Mouse (Mus musculus): ENCODE measurements at regions not wholly inside any gene's neighbourhood (a gene's known extent, or its start where the extent isn't known, plus 50 kb on each side); places are given as distances from the start of the nearest gene placed in this dataset.

- no peaks in the 10 kb centered on the region for H3K36me3 ChIP-seq (ENCODE audit: control insufficient read depth, insufficient read depth, low read length)
- H3K4me3 ChIP-seq (ENCODE audit: low read depth, low read length), result no peak overlapping the region
- 50% methylated on average over 4 of the region's 4 CpGs for whole genome bisulfite sequencing
- H3K27me3 ChIP-seq (replicated peaks; ENCODE audit: control insufficient read depth, insufficient read depth, low read length), result no peaks in the 10 kb centered on the region
- ATAC-seq (replicated peaks; ENCODE audit: low FRiP score, low TSS enrichment, low read depth) (no peak), DNase-seq (ENCODE audit: low spot score) (no peak)
- no peak overlapping the region for H3K27ac ChIP-seq (ENCODE audit: low read depth)
- H3K9me3 ChIP-seq (ENCODE audit: control insufficient read depth, low read length), result no peaks in the 10 kb centered on the region
- no peak overlapping the region for H3K9ac ChIP-seq (ENCODE audit: low read length)
- no peaks in the 10 kb centered on the region for H3K4me1 ChIP-seq (replicated peaks; ENCODE audit: control insufficient read depth, insufficient read depth, low read length)
- H3K4me2 ChIP-seq (ENCODE audit: low read length), result no peak overlapping the region
These were observed 432.8 kb upstream of the Gulo start for GRCm38 (mm10) chr14:66441825-66442224.

GRCm38 (mm10) chr14:66438572-66438971 lies 429.6 kb upstream of the Gulo start:
- 91% methylated on average over 1 of the region's 1 CpGs for WGBS

DNA sequence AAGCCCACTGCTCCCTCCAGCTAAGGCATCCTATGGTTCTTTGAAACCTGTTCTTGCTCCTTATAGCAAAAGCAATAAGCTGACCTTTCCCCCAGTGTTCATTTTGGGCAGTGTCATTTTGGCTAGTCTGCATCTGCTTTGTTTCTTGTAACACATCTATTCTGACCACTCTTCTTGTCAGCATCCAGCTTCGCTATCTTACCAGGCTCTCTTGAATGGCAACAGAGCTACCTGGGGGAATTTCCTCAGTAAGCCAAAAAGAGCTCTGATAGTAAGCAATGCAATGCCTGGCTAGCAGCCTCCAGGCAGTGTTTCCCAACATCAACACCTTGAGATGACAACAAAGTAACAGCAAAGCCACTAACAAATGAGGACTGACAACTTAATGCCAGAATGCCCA lies 429.0 kb upstream of the Gulo start:
- Histone ChIP-seq H3K9me3 (ENCODE audit: control insufficient read depth, low read length) (no peaks in the 10 kb centered on the region), H3K4me1 (replicated peaks; ENCODE audit: control insufficient read depth, insufficient read depth, low read length) (no peaks in the 10 kb centered on the region), H3K27ac (ENCODE audit: low read depth) (no peak overlapping the region), H3K9ac (ENCODE audit: low read length) (no peak overlapping the region), H3K4me2 (ENCODE audit: low read length) (no peak overlapping the region), H3K4me3 (ENCODE audit: low read depth, low read length) (no peak overlapping the region), H3K27me3 (replicated peaks; ENCODE audit: control insufficient read depth, insufficient read depth, low read length) (no peaks in the 10 kb centered on the region), H3K36me3 (ENCODE audit: control insufficient read depth, insufficient read depth, low read length) (no peaks in the 10 kb centered on the region)
- 63% methylated on average over 1 of the region's 1 CpGs for WGBS
- ATAC-seq (replicated peaks; ENCODE audit: low FRiP score, low TSS enrichment, low read depth), result no peak
- DNase-seq (ENCODE audit: low spot score), result no peak

More at GRCm38 (mm10) chr14:66438572-66438971, 429.6 kb upstream of the Gulo start:
- H3K4me1 ChIP-seq (replicated peaks; ENCODE audit: control insufficient read depth, insufficient read depth, low read length), result no peaks in the 10 kb centered on the region
- no peak overlapping the region for H3K4me3 ChIP-seq (ENCODE audit: low read depth, low read length)
- no peaks in the 10 kb centered on the region for H3K27me3 ChIP-seq (replicated peaks; ENCODE audit: control insufficient read depth, insufficient read depth, low read length)
- no peaks in the 10 kb centered on the region for H3K36me3 ChIP-seq (ENCODE audit: control insufficient read depth, insufficient read depth, low read length)
- no peak overlapping the region for H3K4me2 ChIP-seq (ENCODE audit: low read length)
- no peaks in the 10 kb centered on the region for H3K9me3 ChIP-seq (ENCODE audit: control insufficient read depth, low read length)
- no peak overlapping the region for H3K27ac ChIP-seq (ENCODE audit: low read depth)
- H3K9ac ChIP-seq (ENCODE audit: low read length), result no peak overlapping the region
- no peak for DNase-seq (ENCODE audit: low spot score)
- no peak for ATAC-seq (replicated peaks; ENCODE audit: low FRiP score, low TSS enrichment, low read depth)

DNA sequence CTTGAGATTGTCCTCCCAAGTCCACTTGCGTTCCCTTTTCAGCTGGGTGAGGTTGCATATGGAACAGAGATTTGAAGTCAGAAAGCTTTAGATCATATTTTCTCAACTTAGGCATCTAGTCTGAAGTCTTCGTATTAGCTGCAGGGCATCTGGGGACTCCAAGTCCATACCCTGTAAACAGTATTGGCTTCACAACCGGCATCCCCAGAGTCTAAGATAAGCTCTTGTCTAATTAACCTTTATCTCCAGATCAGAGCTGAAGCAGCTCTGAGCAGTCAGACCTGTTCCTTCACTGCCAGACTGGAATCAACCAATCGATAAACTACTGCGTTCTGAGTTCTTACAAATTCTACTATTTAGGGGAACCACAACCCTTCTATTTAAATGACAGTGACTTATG lies 422.6 kb upstream of the Gulo start:
- H3K4me1 ChIP-seq (replicated peaks; ENCODE audit: control insufficient read depth, insufficient read depth, low read length), result no peaks in the 10 kb centered on the region
- no peak overlapping the region for H3K9ac ChIP-seq (ENCODE audit: low read length)
- 73% methylated on average over 5 of the region's 5 CpGs for WGBS
- ATAC-seq (replicated peaks; ENCODE audit: low FRiP score, low TSS enrichment, low read depth) (no peak), DNase-seq (ENCODE audit: low spot score) (no peak)
- no peak overlapping the region for H3K4me2 ChIP-seq (ENCODE audit: low read length)
- no peak overlapping the region for H3K27ac ChIP-seq (ENCODE audit: low read depth)
- no peaks in the 10 kb centered on the region for H3K36me3 ChIP-seq (ENCODE audit: control insufficient read depth, insufficient read depth, low read length)
- H3K9me3 ChIP-seq (ENCODE audit: control insufficient read depth, low read length), result no peaks in the 10 kb centered on the region
- H3K27me3 ChIP-seq (replicated peaks; ENCODE audit: control insufficient read depth, insufficient read depth, low read length), result no peaks in the 10 kb centered on the region
- H3K4me3 ChIP-seq (ENCODE audit: low read depth, low read length), result no peak overlapping the region

GRCm38 (mm10) chr14:66424141-66424540 lies 415.1 kb upstream of the Gulo start:
- WGBS, result 22% methylated on average over 5 of the region's 5 CpGs
- DNase-seq (ENCODE audit: low spot score), result no peak
- ATAC-seq (replicated peaks; ENCODE audit: low FRiP score, low TSS enrichment, low read depth), result no peak

More at GRCm38 (mm10) chr14:66424141-66424540, 415.1 kb upstream of the Gulo start:
- Histone ChIP-seq H3K27ac (ENCODE audit: low read depth) (no peak overlapping the region), H3K36me3 (ENCODE audit: control insufficient read depth, insufficient read depth, low read length) (no peaks in the 10 kb centered on the region), H3K4me3 (ENCODE audit: low read depth, low read length) (no peak overlapping the region), H3K27me3 (replicated peaks; ENCODE audit: control insufficient read depth, insufficient read depth, low read length) (no peaks in the 10 kb centered on the region), H3K4me1 (replicated peaks; ENCODE audit: control insufficient read depth, insufficient read depth, low read length) (no peaks in the 10 kb centered on the region), H3K9me3 (ENCODE audit: control insufficient read depth, low read length) (no peaks in the 10 kb centered on the region), H3K9ac (ENCODE audit: low read length) (no peak overlapping the region), H3K4me2 (ENCODE audit: low read length) (no peak overlapping the region)

Data from intestine, embryonic 14.5 days (tissue).